ENCODE assay signal across 8 mouse cellular contexts in genomic region chr13:56575701-56576321, GRCm38 (mm10). TPM values are rescaled to one million over a fixed set of nuclear protein-coding genes. Genes with fewer than 3 reads are reported as not detected.
DNase-seq lines count a peak whose midpoint lies in the region; ATAC-seq and TF ChIP-seq lines count a peak whose summit lies in the region.

No protein-coding gene starts in this region.

- no peak overlapping the region for H3K4me2 ChIP-seq in heart, embryonic 11.5 days
- H3K4me2 ChIP-seq in lung, embryonic 14.5 days, result no peak overlapping the region

- peak overlapping the region; percentile 23 for H3K27ac ChIP-seq in heart, embryonic 11.5 days (ENCODE audit: low read depth, low read length)
- peak overlapping the region; percentile 61 for H3K27ac ChIP-seq in lung, embryonic 14.5 days (ENCODE audit: low read depth)

- WGBS in heart, embryonic 11.5 days (ENCODE audit: insufficient replicate concordance), result 50% methylated on average over 12 of the region's 12 CpGs
- 24% methylated on average over 12 of the region's 12 CpGs for WGBS in lung, embryonic 14.5 days

- H3K4me3 ChIP-seq in heart, embryonic 11.5 days (ENCODE audit: low read depth, low read length), result no peak overlapping the region
- H3K4me3 ChIP-seq in lung, embryonic 14.5 days (ENCODE audit: low read depth, low read length), result no peak overlapping the region

- peak; percentile 93 for TF ChIP-seq CTCF in lung, embryonic 14.5 days (IDR thresholded peaks at IDR 0.05; ENCODE audit: low read depth)

- H3K9ac ChIP-seq in heart, embryonic 11.5 days (ENCODE audit: low read depth, low read length), result 0 out of 2 replicates have a peak overlapping the region, but pooled peaks have one; percentile 2
- H3K9ac ChIP-seq in lung, embryonic 14.5 days, result no peak overlapping the region

- no peaks in the 10 kb centered on the region for H3K27me3 ChIP-seq in heart, embryonic 11.5 days (ENCODE audit: control insufficient read depth, insufficient read depth, low read length)
- H3K27me3 ChIP-seq in lung, embryonic 14.5 days (ENCODE audit: insufficient read depth, low read length), result no peaks in the 10 kb centered on the region

- peak; percentile 80 to 81 for DNase-seq in B cell, adult 2 months
- peak; percentile 49 for DNase-seq in WW6 (ENCODE audit: low read depth, low spot score)
- peak; percentile 86 for DNase-seq in embryo, embryonic 10.5 days (ENCODE audit: low spot score)
- peak; percentile 83 to 90 for DNase-seq in kidney, postnatal 36 days
- peak; percentile 89 for DNase-seq in lung, embryonic 14.5 days
- peak; percentile 68 to 70 for DNase-seq in right cerebral cortex, adult 2 months (ENCODE audit: low spot score in 2 of 2)
- DNase-seq in urinary bladder, adult 18-20 months (ENCODE audit: low spot score in 2 of 2), result peak; percentile 62 to 69

- H3K36me3 ChIP-seq in heart, embryonic 11.5 days (ENCODE audit: control insufficient read depth, insufficient read depth, low read length), result no peaks in the 10 kb centered on the region
- H3K36me3 ChIP-seq in lung, embryonic 14.5 days (ENCODE audit: insufficient read depth), result no peaks in the 10 kb centered on the region

- no peaks in the 10 kb centered on the region for H3K4me1 ChIP-seq in heart, embryonic 11.5 days (ENCODE audit: control insufficient read depth, insufficient read depth, low read length)
- peaks cover 10% of the 10 kb centered on the region for H3K4me1 ChIP-seq in lung, embryonic 14.5 days (ENCODE audit: insufficient read depth)

- no peaks in the 10 kb centered on the region for H3K9me3 ChIP-seq in heart, embryonic 11.5 days (replicated peaks; ENCODE audit: control insufficient read depth, low read length)
- H3K9me3 ChIP-seq in lung, embryonic 14.5 days (ENCODE audit: low read depth, low read length), result no peaks in the 10 kb centered on the region

- ATAC-seq in heart, embryonic 11.5 days (replicated peaks; ENCODE audit: insufficient number of reproducible peaks, low FRiP score, low TSS enrichment), result no peak
- peak; percentile 53 for ATAC-seq in lung, embryonic 14.5 days (ENCODE audit: insufficient read depth)

RNA-seq across cellular contexts. Expression of gene Lect2, which starts 27.5 kb away (rescaled TPM):
- polyA plus RNA-seq in heart, embryonic 11.5 days (2014; fragmentation: Nextera tagmentation; extraction: Ambion mirVana), result 0.37 and 1.1 TPM in 2 replicates
- not detected in 2 replicates for polyA plus RNA-seq in lung, embryonic 14.5 days (2014; fragmentation: Nextera tagmentation; extraction: Ambion mirVana)

RNA-seq across cellular contexts. Expression of gene Tgfbi, which starts 33.5 kb away (rescaled TPM):
- 65.0 and 94.5 TPM in 2 replicates for polyA plus RNA-seq in heart, embryonic 11.5 days (2014; fragmentation: Nextera tagmentation; extraction: Ambion mirVana)
- 165 and 171 TPM in 2 replicates for polyA plus RNA-seq in lung, embryonic 14.5 days (2014; fragmentation: Nextera tagmentation; extraction: Ambion mirVana)

RNA-seq across cellular contexts. Expression of gene Fbxl21, which starts 53.5 kb away (rescaled TPM):
- polyA plus RNA-seq in heart, embryonic 11.5 days (2014; fragmentation: Nextera tagmentation; extraction: Ambion mirVana), result 1.2 and 1.9 TPM in 2 replicates
- 1.7 and 2.2 TPM in 2 replicates for polyA plus RNA-seq in lung, embryonic 14.5 days (2014; fragmentation: Nextera tagmentation; extraction: Ambion mirVana)
